Mouse (Mus musculus) myocyte (in vitro differentiated cells): ENCODE results near the gene Slc25a26. TPM values are rescaled to one million over a fixed set of nuclear protein-coding genes. Genes with fewer than 3 reads are reported as not detected.
"Not testable (repeated sequence)": the region's sequence is repeated elsewhere in the genome, so short reads cannot be mapped to it uniquely, and the experiment has no call there.

Source experiments
- H3K27me3 ChIP-seq: one replicate; pipeline ENCODE4 v1.6.1; 2011; ENCODE audit not compliant: control insufficient read depth, insufficient read depth, insufficient read length
- H3K36me3 ChIP-seq: one replicate; pipeline ENCODE4 v1.6.1; 2011; ENCODE audit not compliant: control insufficient read depth, insufficient read depth
- H3K4me2 ChIP-seq: one replicate; pipeline ENCODE4 v1.6.1; 2011; ENCODE audit warnings: low read depth, control low read depth
- H3K4me3 ChIP-seq: one replicate; pipeline ENCODE4 v1.5.1; 2011; ENCODE audit warnings: mild to moderate bottlenecking, control low read depth, moderate library complexity
- H3K79me2 ChIP-seq: one replicate; pipeline ENCODE4 v1.6.1; 2011; ENCODE audit not compliant: control insufficient read depth, insufficient read depth
- H3ac ChIP-seq: one replicate; pipeline ENCODE4 v1.6.1; 2011; ENCODE audit not compliant: control insufficient read depth, insufficient read length
- CEBPB ChIP-seq: IDR thresholded peaks from 2 replicates; pipeline ENCODE4 v1.6.1; 2011; ENCODE audit warnings: mild to moderate bottlenecking, moderate library complexity; ENCODE audit not compliant: poor library complexity, insufficient read depth, severe bottlenecking
- E2F4 ChIP-seq: IDR thresholded peaks from one replicate; pipeline ENCODE4 v1.6.1; 2011; ENCODE audit warnings: mild to moderate bottlenecking, control low read depth, moderate library complexity; ENCODE audit not compliant: insufficient read depth
- MAX ChIP-seq: IDR thresholded peaks from one replicate; pipeline ENCODE4 v1.6.1; 2011; ENCODE audit warnings: low read depth, mild to moderate bottlenecking, control low read depth
- MYOD1 ChIP-seq, 3 experiments: IDR thresholded peaks; one replicate each; pipeline ENCODE4 v1.6.1; 2011; ENCODE audit warnings: control low read depth in 2 of 3, low read depth in 2 of 3, mild to moderate bottlenecking in 2 of 3, moderate library complexity in 1 of 3; ENCODE audit not compliant: insufficient read length in 2 of 3, control insufficient read depth in 1 of 3
- MYOG ChIP-seq, 3 experiments: IDR thresholded peaks; one replicate each; pipeline ENCODE4 v1.6.1; 2011; ENCODE audit warnings: control low read depth in 2 of 3, low read depth in 2 of 3, mild to moderate bottlenecking in 2 of 3; ENCODE audit not compliant: insufficient read length in 2 of 3, control insufficient read depth in 1 of 3, insufficient read depth in 1 of 3
- POLR2A ChIP-seq: IDR thresholded peaks from one replicate; pipeline ENCODE4 v1.6.1; 2011; ENCODE audit warnings: low read depth, mild to moderate bottlenecking, control low read depth, moderate library complexity; ENCODE audit not compliant: insufficient read length
- POLR2AphosphoS2 ChIP-seq: IDR thresholded peaks from one replicate; pipeline ENCODE4 v1.6.1; 2011; ENCODE audit warnings: low read depth, control low read depth; ENCODE audit not compliant: insufficient read length
- REST ChIP-seq: IDR thresholded peaks from one replicate; pipeline ENCODE4 v1.6.1; 2011; ENCODE audit warnings: mild to moderate bottlenecking, control low read depth, moderate library complexity; ENCODE audit not compliant: insufficient read depth, insufficient read length
- SRF ChIP-seq: IDR thresholded peaks from one replicate; pipeline ENCODE4 v1.6.1; 2011; ENCODE audit warnings: low read depth; ENCODE audit not compliant: control insufficient read depth, insufficient read length
- TCF12 ChIP-seq: IDR thresholded peaks from one replicate; pipeline ENCODE4 v1.6.1; 2011; ENCODE audit warnings: mild to moderate bottlenecking, control low read depth; ENCODE audit not compliant: poor library complexity, insufficient read depth, severe bottlenecking
- TCF3 ChIP-seq: IDR thresholded peaks from one replicate; pipeline ENCODE4 v1.6.1; 2011; ENCODE audit warnings: low read depth, control low read depth; ENCODE audit not compliant: insufficient read length
- USF1 ChIP-seq: IDR thresholded peaks from one replicate; pipeline ENCODE4 v1.6.1; 2011; ENCODE audit warnings: low read depth, mild to moderate bottlenecking, control low read depth, moderate library complexity
- polyA plus RNA-seq: library from polyadenylated mRNA; unstranded; fragments of >200 nt; fragmentation: generic; extraction: Trizol; gene quantifications from one replicate; pipeline ENCODE4 v1.2.1, GENCODE M21; 2012; ENCODE audit warnings: missing spikeins

The Slc25a26 gene
- polyA plus RNA-seq, 1 experiment: 4.7 TPM

GRCm38 (mm10) chr6:94550851-94551250 lies 50.7 kb downstream of the Slc25a26 start:
- no peaks in the 10 kb centered on the region for H3K36me3 ChIP-seq
- no peak overlapping the region for H3ac ChIP-seq
- H3K79me2 ChIP-seq: no peaks in the 10 kb centered on the region
- H3K4me2 ChIP-seq: no peak overlapping the region
- TF ChIP-seq MYOG (IDR thresholded peaks at IDR 0.05; ENCODE audit: control insufficient read depth in 1 of 3, insufficient read depth in 1 of 3, insufficient read length in 2 of 3, low read depth in 2 of 3) (no peak), TCF12 (no peak), POLR2A (no peak), REST (no peak), TCF3 (no peak), USF1 (no peak), MYOD1 (IDR thresholded peaks at IDR 0.05; ENCODE audit: control insufficient read depth in 1 of 3, insufficient read length in 2 of 3, low read depth in 2 of 3) (no peak), MAX (no peak), CEBPB (no peak), E2F4 (no peak), POLR2AphosphoS2 (no peak), SRF (no peak)
- no peak overlapping the region for H3K4me3 ChIP-seq
- H3K27me3 ChIP-seq: no peaks in the 10 kb centered on the region

DNA sequence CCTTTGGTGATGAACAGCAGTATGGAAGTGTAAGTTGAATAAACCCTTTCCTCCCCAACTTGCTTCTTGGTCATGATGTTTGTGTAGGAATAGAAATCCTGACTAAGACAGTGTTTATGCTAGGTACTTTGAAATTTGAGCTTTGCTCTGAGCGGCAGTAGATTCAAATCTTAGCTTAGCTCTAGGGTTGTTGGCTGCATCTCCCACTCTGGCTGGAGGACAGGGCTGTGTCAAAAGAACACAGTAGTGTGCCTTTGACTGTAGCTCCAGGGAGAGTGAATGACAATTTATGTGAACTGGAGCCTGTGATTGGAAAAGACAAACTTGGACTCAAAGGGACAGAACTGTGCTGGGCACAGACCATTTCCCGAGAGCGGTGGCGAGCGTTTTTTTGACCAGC lies 53.0 kb downstream of the Slc25a26 start:
- Histone ChIP-seq H3K79me2 (no peaks in the 10 kb centered on the region), H3K36me3 (no peaks in the 10 kb centered on the region), H3K4me2 (no peak overlapping the region), H3K4me3 (no peak overlapping the region), H3ac (no peak overlapping the region), H3K27me3 (no peaks in the 10 kb centered on the region)
- TF ChIP-seq USF1 (no peak), REST (no peak), CEBPB (no peak), TCF12 (no peak), POLR2A (no peak), SRF (no peak), TCF3 (no peak), MYOD1 (IDR thresholded peaks at IDR 0.05; ENCODE audit: control insufficient read depth in 1 of 3, insufficient read length in 2 of 3, low read depth in 2 of 3) (no peak)

GRCm38 (mm10) chr6:94558603-94559002 lies 58.5 kb downstream of the Slc25a26 start:
- not testable (repeated sequence) for H3K4me3 ChIP-seq, H3K27me3 ChIP-seq, H3K36me3 ChIP-seq, H3K79me2 ChIP-seq, H3K4me2 ChIP-seq, H3ac ChIP-seq

DNA sequence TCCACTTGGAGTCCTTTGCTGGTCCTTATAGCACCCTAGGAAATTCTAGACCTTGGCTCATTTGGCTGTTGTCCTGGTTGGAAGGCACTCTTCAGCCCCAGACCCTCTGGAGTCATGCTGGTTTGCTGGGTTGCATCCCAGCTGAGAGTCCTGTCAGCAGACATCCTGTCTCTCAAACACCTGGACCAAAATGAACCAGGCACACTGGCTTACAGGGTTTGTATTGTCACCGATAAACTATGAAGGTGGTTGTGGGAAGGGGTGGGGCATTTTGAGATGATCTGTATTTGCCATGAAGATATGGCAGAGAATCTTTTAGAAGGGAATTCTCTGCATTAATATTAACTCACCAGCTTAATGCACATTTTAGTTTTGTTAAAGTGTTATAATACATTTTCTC lies 60.8 kb downstream of the Slc25a26 start:
- TF ChIP-seq POLR2AphosphoS2 (no peak), SRF (no peak), TCF12 (no peak), REST (no peak), MYOD1 (IDR thresholded peaks at IDR 0.05; ENCODE audit: control insufficient read depth in 1 of 3, insufficient read length in 2 of 3, low read depth in 2 of 3) (no peak), E2F4 (no peak), CEBPB (no peak), POLR2A (no peak), USF1 (no peak), MAX (no peak)
- Histone ChIP-seq H3ac (no peak overlapping the region), H3K27me3 (no peaks in the 10 kb centered on the region), H3K79me2 (no peaks in the 10 kb centered on the region), H3K36me3 (no peaks in the 10 kb centered on the region), H3K4me2 (no peak overlapping the region), H3K4me3 (no peak overlapping the region)

- no peaks in the 10 kb centered on the region for H3K27me3 ChIP-seq
- no peaks in the 10 kb centered on the region for H3K79me2 ChIP-seq
- H3K4me2 ChIP-seq: no peak overlapping the region
- no peak overlapping the region for H3K4me3 ChIP-seq
- TF ChIP-seq TCF12: no peak
- no peak for TF ChIP-seq MYOD1 (IDR thresholded peaks at IDR 0.05; ENCODE audit: control insufficient read depth in 1 of 3, insufficient read length in 2 of 3, low read depth in 2 of 3)
- no peak for TF ChIP-seq POLR2A
- no peak for TF ChIP-seq USF1
- no peak for TF ChIP-seq MYOG (IDR thresholded peaks at IDR 0.05; ENCODE audit: control insufficient read depth in 1 of 3, insufficient read depth in 1 of 3, insufficient read length in 2 of 3, low read depth in 2 of 3)
- TF ChIP-seq REST: no peak
- TF ChIP-seq CEBPB: no peak
- no peak for TF ChIP-seq SRF
- TF ChIP-seq POLR2AphosphoS2: no peak
- no peak for TF ChIP-seq MAX
- TF ChIP-seq TCF3: no peak
- TF ChIP-seq E2F4: no peak
- no peaks in the 10 kb centered on the region for H3K36me3 ChIP-seq
- no peak overlapping the region for H3ac ChIP-seq
Measured at GRCm38 (mm10) chr6:94561346-94561745, 61.2 kb downstream of the Slc25a26 start.
